Mouse (Mus musculus) E14TG2a.4 (cell line): Measurements from ENCODE around the gene Zscan5b.
"Not testable (repeated sequence)": the region's sequence is repeated elsewhere in the genome, so short reads cannot be mapped to it uniquely, and the experiment has no call there.

Source experiments
- H3K27me3 ChIP-seq: 2 replicates; pipeline ENCODE4 v1.6.1; 2014; ENCODE audit warnings: low read length, control low read depth; ENCODE audit not compliant: insufficient read depth
- H3K36me3 ChIP-seq: 2 replicates; pipeline ENCODE4 v1.6.1; 2014; ENCODE audit warnings: low read length, control low read depth; ENCODE audit not compliant: insufficient read depth
- H3K4me1 ChIP-seq: replicated peaks from 2 replicates; pipeline ENCODE4 v1.6.1; 2014; ENCODE audit warnings: low read depth, low read length, control low read depth
- H3K4me3 ChIP-seq: replicated peaks from 2 replicates; pipeline ENCODE4 v1.5.1; 2014; ENCODE audit warnings: mild to moderate bottlenecking, low read length
- H3K9me3 ChIP-seq: 2 replicates; pipeline ENCODE4 v1.6.1; 2014; ENCODE audit warnings: low read length, control low read depth
- CTCF ChIP-seq: conservative IDR thresholded peaks from 2 replicates; pipeline ENCODE4 v1.5.1; 2014; ENCODE audit warnings: low read length
- NANOG ChIP-seq: IDR thresholded peaks from 2 replicates; pipeline ENCODE4 v1.6.1; 2014; ENCODE audit warnings: borderline replicate concordance, low read length, mixed read lengths
- POU5F1 ChIP-seq: IDR thresholded peaks from 2 replicates; pipeline ENCODE4 v1.6.1; 2014; ENCODE audit warnings: low read length, borderline replicate concordance

Zscan5b gene

DNA sequence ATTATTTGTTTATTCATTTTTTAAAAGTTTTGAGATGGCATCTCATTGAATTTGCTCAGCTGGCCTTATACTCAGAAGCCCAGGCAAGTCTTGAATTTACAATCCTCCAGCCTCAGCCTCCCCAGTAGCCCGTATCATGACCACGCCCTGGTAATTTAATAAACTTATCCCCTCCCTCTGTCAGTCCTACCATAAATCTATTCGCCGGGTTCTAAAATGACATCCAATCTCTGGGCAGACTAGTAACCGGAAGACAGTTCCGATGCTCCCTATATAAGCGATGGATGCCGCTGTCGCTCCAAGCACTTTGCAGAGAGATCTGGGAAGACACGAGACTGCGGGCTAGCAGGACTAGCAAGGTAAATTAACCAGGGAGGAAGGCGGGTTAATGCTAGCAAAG lies at the start of gene Zscan5b:
Zscan5b (plus strand) TSS at position 301 of the 400 bp plus-strand sequence.
- Histone ChIP-seq H3K9me3 (peaks cover 32% of the 10 kb centered on the region), H3K36me3 (no peaks in the 10 kb centered on the region), H3K4me1 (peaks cover 42% of the 10 kb centered on the region), H3K4me3 (peak within 1 kb of the TSS; percentile 35), H3K27me3 (no peaks in the 10 kb centered on the region)
- TF ChIP-seq CTCF: no peak
- TF ChIP-seq NANOG: no peak
- TF ChIP-seq POU5F1: no peak

DNA sequence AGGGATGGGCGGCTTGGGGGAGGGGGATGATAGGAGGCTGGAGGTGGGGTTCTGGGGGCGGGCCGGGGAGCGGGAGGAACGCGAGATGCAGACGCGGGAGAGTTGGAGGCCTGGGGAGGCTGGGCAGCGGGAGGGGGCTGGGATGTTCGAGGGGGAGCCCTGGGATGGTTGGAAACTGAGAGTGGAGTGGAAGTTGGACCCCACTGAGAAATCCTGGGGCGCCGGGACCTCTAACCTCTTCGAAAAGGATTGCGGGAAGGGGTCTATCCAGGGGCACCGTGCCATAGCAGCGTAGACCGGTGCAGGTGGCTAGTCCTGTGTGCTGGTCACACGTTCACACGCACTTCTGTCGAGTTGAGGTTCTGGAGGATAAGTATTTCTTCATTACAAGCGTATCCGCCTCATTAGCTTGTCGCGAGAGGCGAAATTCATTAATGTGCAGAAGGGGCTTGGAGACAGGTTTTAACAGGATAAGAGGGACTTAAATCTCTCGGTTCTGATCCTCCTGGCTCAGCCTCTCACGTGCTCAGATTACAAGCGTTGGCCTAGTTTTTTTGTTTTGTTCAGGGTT lies 49.3 kb upstream of the Zscan5b start:
- Histone ChIP-seq H3K4me1 (peaks cover 46% of the 10 kb centered on the region), H3K9me3 (no peaks in the 10 kb centered on the region), H3K36me3 (peaks cover 33% of the 10 kb centered on the region), H3K4me3 (peak overlapping the region; percentile 88), H3K27me3 (no peaks in the 10 kb centered on the region)
- TF ChIP-seq NANOG: no peak
- TF ChIP-seq POU5F1: no peak
- no peak for TF ChIP-seq CTCF

DNA sequence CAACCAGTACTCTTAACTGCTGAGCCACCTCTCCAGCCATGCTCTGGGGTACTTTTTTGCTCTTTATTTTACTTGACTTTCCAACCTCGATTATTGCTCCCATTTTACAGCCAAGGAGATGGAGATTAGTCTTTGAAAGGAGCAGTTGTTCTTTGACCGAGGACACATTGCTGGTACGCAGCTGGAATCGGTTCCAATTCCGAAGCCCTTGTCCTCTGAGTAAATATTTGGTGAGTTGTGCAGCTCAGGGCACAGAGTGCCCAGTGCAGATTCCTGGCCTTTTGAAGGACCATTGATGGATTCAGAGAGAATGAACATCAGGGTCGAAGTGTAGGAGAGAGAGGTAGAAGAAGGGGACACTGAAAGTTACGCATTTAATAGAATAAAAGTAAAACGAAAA lies 48.2 kb upstream of the Zscan5b start:
- Histone ChIP-seq H3K36me3 (peaks cover 45% of the 10 kb centered on the region), H3K9me3 (no peaks in the 10 kb centered on the region), H3K4me3 (peak overlapping the region; percentile 88), H3K4me1 (peaks cover 56% of the 10 kb centered on the region), H3K27me3 (no peaks in the 10 kb centered on the region)
- no peak for TF ChIP-seq CTCF
- no peak for TF ChIP-seq NANOG
- no peak for TF ChIP-seq POU5F1

DNA sequence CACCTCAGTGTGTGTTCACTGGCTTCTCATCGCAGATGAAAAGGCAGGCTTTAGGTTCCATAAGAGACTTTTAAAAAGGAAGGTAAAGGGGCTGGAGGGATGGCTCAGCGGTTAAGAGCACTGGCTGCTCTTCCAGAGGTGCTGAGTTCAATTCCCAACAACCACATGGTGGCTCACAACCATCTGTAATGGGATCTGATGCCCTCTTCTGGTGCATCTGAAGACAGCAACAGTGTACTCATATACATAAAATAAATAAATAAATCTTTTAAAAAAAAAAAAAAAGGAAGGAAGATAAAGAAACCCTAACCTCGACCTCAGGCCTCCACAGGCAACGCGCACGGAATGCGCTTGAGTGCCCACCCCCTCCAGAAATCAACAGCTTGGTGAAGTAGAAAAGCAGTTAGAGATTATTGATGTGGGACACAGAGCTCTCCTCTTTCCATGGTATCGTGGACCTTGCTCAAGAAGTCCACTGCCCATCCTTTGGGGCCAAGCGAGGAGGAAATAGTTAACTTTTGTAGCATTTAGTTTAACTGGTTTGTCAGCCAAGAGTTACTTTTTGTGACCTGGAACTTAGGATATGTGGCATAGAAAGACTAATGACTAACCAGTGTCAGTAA lies 47.6 kb upstream of the Zscan5b start:
- peaks cover 49% of the 10 kb centered on the region for H3K36me3 ChIP-seq
- H3K4me1 ChIP-seq: peaks cover 61% of the 10 kb centered on the region
- H3K9me3 ChIP-seq, H3K4me3 ChIP-seq, H3K27me3 ChIP-seq: not testable (repeated sequence)
- TF ChIP-seq CTCF: 0 out of 2 replicates have a peak, but pooled peaks have one; percentile 6

DNA sequence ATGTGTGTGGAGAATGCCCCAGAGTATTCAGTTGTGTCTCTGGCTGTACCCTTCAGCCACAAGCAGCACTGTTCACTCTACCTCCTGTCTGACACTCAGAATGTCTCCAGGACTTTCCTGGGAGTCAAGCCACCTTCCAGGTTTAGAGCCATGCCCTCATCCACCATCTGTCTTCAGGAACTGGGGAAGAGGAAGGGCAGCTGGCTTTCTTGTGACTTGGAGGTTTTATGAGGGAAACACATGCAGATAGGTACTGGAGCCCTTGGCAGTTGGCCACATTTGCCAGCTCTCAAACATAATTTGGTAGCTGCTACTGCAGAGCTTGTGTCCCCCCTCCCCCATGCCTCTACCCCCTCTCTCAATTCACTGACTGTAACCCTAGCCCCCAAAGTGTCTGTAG lies 43.1 kb upstream of the Zscan5b start:
- peaks cover 86% of the 10 kb centered on the region for H3K36me3 ChIP-seq
- no peak for TF ChIP-seq CTCF
- TF ChIP-seq NANOG: no peak
- no peak for TF ChIP-seq POU5F1

DNA sequence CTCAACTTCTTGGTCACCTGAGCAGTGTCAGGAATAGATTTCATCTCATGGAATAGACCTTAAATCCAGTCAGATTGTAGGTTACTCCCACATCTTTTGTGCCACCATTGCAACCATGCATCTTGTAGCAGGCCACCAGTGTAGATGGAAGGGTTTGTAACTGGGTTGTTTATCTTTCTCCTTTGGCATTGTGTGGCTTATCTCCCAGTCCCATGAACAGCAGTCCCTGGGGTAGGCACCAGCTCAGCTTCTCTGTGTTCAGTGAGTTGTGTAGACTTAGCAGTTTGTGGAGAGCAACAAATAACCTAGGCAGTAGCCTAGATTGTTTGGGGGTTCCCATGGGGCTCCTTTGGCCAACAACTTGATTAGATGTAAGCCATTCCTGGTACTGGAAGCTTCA lies 39.2 kb upstream of the Zscan5b start:
- H3K4me3 ChIP-seq: no peak overlapping the region
- TF ChIP-seq CTCF (no peak), POU5F1 (no peak), NANOG (no peak)

More for the DNA sequence above, 43.1 kb upstream of the Zscan5b start:
- Histone ChIP-seq H3K27me3 (no peaks in the 10 kb centered on the region), H3K9me3 (no peaks in the 10 kb centered on the region), H3K4me3 (no peak overlapping the region), H3K4me1 (peaks cover 73% of the 10 kb centered on the region)

DNA sequence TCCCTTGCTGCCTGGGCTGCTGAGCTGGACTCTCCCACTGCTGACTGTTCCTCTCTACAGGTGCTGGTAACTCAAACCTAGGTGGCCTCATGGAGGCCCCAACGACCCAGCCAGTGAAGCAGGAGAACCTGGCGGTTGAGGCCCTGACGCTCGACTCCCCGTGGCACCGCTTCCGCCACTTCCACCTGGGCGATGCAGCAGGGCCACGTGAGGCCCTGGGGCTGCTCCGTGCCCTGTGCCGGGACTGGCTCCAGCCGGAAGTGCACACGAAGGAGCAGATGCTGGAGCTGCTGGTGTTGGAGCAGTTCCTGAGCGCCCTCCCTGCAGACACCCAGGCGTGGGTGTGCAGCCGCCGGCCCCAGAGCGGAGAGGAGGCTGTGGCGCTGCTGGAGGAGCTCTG lies 38.3 kb upstream of the Zscan5b start:
- Histone ChIP-seq H3K36me3 (peaks cover 91% of the 10 kb centered on the region), H3K9me3 (peaks cover 13% of the 10 kb centered on the region), H3K4me1 (peaks cover 46% of the 10 kb centered on the region), H3K4me3 (peak overlapping the region; percentile 66), H3K27me3 (peaks cover 7% of the 10 kb centered on the region)
- TF ChIP-seq CTCF (no peak), POU5F1 (no peak), NANOG (no peak)

More for the DNA sequence above, 39.2 kb upstream of the Zscan5b start:
- Histone ChIP-seq H3K9me3 (peaks cover 4% of the 10 kb centered on the region), H3K27me3 (no peaks in the 10 kb centered on the region), H3K4me1 (peaks cover 55% of the 10 kb centered on the region), H3K36me3 (peaks cover 91% of the 10 kb centered on the region)

DNA sequence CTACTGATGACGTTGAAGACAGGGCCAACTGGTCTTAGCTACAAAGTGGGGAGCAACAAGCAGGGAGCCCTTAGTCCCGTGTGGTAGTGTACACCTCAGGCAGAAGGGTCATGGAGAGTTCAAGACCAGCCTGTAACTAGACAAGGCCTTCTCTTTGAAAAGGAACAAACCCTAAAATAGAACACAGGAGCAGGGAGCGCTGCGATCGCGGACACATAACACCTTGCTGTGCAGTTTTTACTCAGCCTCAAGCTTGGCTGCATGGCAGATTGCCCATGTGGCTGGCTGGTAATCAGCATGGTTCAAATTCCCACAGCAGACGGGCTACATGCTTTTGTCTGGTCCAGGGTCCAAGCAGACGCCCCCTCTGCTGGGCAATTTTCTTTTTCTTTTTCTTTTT lies 37.6 kb upstream of the Zscan5b start:
- H3K4me1 ChIP-seq: peaks cover 41% of the 10 kb centered on the region
- H3K36me3 ChIP-seq: peaks cover 90% of the 10 kb centered on the region
- 0 out of 2 replicates have a peak overlapping the region, but pooled peaks have one; percentile 66 for H3K4me3 ChIP-seq
- TF ChIP-seq CTCF (no peak), NANOG (no peak), POU5F1 (no peak)
- peaks cover 14% of the 10 kb centered on the region for H3K27me3 ChIP-seq
- H3K9me3 ChIP-seq: peaks cover 18% of the 10 kb centered on the region

DNA sequence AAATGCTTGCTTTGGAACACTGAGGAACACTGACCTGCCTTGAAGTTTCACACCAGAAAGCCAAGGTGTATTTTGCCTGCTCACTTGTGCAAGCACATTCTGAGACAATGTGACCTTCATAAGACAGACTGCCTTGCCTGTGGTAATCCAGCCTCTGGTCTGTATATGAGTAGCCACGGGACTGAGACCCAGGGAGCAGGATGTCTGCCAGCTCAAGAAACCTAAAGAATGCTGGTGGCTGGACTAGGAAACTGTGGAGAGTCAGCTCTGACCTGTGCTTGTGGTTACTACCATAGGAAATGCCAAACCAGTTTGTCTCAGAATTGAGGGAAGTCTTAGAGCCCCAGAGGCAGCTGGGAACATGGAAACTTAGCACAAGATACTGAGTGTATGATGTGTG lies 36.7 kb upstream of the Zscan5b start:
- Histone ChIP-seq H3K9me3 (peaks cover 25% of the 10 kb centered on the region), H3K4me3 (no peak overlapping the region), H3K4me1 (peaks cover 43% of the 10 kb centered on the region), H3K36me3 (peaks cover 88% of the 10 kb centered on the region), H3K27me3 (peaks cover 22% of the 10 kb centered on the region)
- TF ChIP-seq NANOG: no peak
- TF ChIP-seq CTCF: no peak
- no peak for TF ChIP-seq POU5F1
